Mouse (Mus musculus) heart, adult 11 months (tissue): Measurements from ENCODE around the gene Fam83c.
"Not testable (repeated sequence)": the region's sequence is repeated elsewhere in the genome, so short reads cannot be mapped to it uniquely, and the experiment has no call there.

Experiments
- DNase-seq: peaks from one replicate; pipeline ENCODE4 v3.0.0; 2022

Gene Fam83c

GRCm38 (mm10) chr2:155834732-155835131 is at the start of gene Fam83c:
Fam83c (minus strand) TSS chr2:155834854.
- DNase-seq, result no peak

- DNase-seq, result peak; percentile 75
These were observed 47.4 kb upstream of the Fam83c start for GRCm38 (mm10) chr2:155882087-155882486.

DNA sequence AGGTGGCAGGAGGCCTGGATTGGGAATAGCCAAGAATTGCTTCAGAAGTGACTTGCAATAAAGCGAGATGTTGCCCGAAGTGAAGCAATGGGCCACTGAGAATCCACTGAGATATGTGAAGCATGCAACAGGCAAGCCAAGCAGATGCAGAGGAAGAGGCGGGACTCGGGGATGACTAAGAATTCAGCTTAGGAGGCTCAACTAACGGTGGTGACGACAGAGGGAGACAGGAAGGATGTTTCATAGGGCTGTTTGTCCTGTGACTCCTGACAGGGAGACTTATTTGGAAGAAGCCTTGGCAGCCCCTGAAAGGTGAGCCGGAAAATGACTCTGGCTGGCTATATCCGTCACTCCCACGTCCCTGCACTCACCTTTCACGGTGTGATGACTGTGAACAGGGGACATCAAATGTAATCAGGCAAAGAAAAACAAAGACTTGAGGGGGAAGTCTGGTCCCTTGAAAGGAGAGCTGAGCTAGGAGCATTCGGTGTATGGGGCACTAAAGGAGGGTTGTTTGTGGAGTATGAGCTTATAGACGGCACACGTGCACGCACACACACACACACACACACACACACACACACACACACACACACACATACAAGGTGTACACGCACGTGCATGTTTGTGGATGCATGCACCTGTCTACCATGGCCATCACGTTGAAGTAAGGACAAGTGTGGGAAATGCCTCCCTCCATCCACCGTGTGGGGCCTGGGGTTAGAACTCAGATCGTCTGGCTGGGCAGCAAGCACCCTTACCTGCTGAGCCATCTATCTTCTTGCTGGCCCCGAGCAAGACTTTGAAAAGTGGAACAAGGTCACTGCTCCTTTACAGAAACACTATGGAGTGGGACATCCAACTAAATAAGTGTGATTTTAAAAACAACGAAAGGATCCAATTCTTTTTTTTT is 44.6 kb upstream of the Fam83c start:
- peak; percentile 89 for DNase-seq

- DNase-seq, result no peak
These were observed 39.0 kb upstream of the Fam83c start for GRCm38 (mm10) chr2:155873636-155874035.

- DNase-seq, result no peak
These were observed 38.4 kb upstream of the Fam83c start for GRCm38 (mm10) chr2:155872930-155873507.

DNA sequence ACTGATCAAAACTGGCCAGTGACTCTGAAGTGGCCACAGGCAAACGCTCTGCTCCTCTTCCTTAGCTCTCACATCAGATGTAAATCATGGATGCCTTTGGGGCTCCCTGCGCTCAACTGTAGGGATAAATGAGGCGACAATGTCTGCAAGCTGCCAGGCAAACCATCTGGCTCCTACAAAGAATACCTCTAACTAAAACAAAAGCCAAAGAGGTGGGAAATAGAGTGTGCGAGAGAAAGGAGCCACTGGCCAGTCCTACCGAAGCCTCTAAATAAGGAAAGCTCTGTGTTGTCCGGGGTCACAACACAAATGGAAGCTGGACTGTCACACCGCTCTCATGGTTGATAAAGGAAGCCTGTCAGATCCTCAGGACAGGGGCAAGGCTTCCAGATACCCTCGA is 37.8 kb upstream of the Fam83c start:
- no peak for DNase-seq

- DNase-seq, result no peak
These were observed 35.1 kb upstream of the Fam83c start for GRCm38 (mm10) chr2:155869772-155870171.

- no peak for DNase-seq
These were observed 33.7 kb upstream of the Fam83c start for GRCm38 (mm10) chr2:155868320-155868719.

- DNase-seq, result no peak
These were observed 28.7 kb upstream of the Fam83c start for GRCm38 (mm10) chr2:155863301-155863867.

DNA sequence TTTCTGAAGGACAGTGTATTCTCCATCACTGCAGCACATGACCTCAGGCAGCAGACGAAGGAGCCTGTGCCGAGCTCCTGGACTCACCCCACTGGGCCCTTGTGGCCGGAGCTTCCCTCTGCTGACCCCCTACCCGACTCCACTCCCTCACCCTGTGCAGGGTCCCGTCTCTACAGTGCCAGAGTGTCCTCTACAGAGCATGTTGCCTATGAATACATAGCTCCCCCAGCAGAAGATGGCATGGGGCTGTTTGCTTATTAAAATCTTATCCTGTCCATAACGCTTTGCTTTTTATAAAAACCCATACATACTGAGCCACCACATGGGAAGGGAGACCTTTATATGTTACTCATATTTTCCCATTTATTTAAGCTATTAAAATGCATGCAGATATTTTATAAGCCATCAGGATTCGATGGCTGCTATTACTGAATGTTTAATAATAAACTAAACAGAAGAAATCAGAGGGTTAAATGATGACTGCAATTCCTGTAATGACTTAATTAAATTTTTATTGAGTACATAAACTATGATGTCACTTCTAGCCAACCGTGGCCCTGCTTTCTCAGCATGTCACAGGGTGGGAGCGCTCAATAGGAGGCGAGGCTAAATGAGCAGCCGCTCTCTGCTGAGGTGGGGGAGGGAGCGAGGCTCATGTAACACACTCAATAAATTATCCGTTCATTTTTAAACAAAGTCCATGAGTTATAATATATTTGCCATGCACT is 28.1 kb upstream of the Fam83c start:
- DNase-seq, result no peak

- DNase-seq, result no peak
These were observed 26.9 kb upstream of the Fam83c start for GRCm38 (mm10) chr2:155861581-155861980.

DNA sequence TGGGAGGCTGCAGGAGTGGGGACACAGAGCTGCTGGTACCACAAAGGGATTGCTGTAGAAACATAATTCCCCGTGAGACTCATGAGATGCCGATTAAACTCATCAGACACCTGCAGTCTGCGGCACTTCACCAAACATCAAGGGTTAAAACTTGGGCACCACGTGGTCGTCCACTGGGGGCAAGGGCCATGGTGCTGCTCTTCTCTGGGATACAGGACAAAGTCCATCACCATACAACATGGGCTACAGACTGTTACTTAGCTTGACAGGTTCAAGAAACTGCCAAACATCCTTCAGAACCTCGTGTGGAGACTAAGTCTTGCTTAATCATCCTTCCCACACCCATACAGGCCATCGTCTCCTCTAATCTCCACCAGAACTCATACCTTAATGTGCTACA is 25.4 kb upstream of the Fam83c start:
- no peak for DNase-seq

DNA sequence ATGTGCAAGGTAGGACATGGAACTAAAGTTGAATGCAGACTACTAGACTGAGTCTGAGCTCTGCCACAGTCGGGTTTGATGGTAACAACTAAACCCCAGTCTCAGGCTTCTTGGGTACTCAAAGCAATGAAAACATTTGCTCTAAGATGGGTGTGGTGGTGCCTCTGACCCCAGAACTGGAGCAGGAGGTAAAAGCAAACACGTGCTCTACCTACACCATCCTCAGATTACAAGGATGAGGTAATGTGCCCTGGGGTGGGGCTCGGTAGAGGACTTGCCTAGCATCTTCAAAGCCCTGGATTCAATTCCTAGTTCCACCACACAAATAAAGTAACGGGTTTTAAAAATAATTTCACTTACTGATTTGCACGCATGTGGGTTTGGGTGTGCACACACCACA is 17.9 kb upstream of the Fam83c start:
- DNase-seq, result no peak

DNA sequence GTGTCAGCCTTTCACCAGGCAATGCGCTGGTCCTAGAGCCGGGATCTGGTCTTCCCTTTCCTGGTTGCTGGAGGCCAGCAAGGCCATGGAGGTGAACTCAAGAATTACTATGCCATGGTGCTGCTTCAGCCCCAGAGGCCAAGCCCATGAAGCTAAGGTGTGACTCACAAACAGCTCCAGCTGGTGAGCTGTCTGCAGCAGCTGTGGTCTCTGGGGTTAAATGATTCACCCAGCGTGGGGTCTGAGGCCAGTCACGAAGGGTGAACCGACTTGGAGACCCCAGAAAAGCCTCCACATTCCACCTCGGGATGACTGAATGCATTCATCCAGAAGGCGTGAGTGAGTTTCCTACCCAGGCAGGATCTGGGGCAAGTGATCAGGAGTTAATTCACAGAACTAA is 15.5 kb upstream of the Fam83c start:
- no peak for DNase-seq

DNA sequence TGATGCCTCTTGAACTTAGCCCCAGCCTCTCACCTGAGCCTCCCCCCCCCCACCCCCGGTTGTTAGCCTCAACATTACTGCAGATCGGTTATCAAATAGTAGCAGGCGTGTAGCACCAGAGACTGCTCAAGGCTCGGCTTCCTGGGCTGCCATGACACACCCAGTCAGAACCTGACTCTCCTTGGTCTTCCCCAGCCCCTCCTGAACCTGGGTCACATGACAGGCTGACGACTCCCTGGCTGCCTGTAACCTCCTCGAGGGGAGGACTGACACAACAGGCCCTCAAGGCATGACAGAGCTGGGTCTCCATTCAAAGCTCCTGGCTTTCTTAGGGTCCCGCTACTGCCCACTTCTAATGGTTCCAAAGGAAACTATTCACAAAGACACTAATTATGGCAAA is 14.8 kb upstream of the Fam83c start:
- no peak for DNase-seq

GRCm38 (mm10) chr2:155848291-155848690 is 13.6 kb upstream of the Fam83c start:
- DNase-seq, result peak; percentile 93

DNA sequence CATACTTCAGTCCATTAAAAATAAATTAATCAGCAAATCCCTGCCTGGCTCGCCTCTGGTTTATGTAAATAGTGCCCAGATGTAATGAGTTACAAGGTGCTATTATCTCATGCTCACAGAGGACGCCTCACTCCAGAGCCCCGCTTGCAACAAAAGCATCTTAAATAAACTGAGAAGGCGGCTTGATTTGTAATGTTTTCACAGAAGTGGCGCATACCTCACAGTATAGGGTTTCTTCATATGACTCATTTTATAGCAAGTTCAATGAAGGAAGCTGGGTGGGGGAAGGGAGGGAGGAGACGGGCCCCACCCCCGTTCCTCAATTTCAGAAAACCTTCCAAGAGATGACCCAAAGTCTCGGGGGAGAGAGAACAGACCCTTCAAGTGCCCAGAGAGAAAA is 12.3 kb upstream of the Fam83c start:
- DNase-seq, result no peak

GRCm38 (mm10) chr2:155838961-155839360 is 4.3 kb upstream of the Fam83c start:
- no peak for DNase-seq

DNA sequence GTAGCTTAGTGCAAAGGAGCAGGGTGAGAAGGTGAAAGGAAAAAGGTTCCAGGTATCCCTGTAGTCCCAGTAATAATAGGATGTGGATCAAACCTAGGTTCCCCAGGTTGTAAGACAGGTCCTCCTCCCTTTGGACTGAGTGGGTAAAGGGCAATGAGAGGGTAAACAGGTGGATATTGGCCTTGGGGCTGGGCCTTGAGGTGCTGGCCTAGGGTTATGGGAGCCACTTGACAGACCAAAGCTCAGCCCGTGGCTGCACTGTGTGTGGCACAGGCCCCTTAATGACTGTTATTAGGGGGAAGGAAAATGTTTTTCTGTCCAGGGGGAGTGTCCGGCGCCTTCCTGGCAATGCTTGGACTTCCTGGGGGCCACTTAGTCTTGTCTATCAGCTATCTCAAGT is 3.3 kb upstream of the Fam83c start:
- no peak for DNase-seq

GRCm38 (mm10) chr2:155832087-155832486 is 2.6 kb downstream of the Fam83c start:
- not testable (repeated sequence) for DNase-seq

DNA sequence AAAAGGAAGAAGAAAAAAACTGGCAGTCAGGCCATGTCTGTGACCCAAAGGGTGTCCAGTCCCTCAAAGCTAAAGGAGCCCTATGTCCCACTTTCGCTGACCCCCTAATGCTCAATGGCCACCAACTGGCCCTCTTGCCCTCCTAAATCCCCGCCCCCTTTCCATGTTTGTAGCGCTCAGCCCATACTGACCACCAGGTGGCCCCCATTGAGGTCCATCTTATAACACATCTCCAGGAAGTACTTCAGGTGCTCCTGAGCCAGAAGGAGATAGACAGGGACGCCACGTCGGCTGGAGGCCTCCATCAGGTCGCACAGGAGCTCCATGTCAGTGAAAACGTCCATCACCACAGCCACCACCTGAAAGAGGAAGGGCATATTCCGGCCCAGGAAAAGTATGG is 3.4 kb downstream of the Fam83c start:
- DNase-seq, result no peak

GRCm38 (mm10) chr2:155830841-155831240 is 3.8 kb downstream of the Fam83c start:
- no peak for DNase-seq

DNA sequence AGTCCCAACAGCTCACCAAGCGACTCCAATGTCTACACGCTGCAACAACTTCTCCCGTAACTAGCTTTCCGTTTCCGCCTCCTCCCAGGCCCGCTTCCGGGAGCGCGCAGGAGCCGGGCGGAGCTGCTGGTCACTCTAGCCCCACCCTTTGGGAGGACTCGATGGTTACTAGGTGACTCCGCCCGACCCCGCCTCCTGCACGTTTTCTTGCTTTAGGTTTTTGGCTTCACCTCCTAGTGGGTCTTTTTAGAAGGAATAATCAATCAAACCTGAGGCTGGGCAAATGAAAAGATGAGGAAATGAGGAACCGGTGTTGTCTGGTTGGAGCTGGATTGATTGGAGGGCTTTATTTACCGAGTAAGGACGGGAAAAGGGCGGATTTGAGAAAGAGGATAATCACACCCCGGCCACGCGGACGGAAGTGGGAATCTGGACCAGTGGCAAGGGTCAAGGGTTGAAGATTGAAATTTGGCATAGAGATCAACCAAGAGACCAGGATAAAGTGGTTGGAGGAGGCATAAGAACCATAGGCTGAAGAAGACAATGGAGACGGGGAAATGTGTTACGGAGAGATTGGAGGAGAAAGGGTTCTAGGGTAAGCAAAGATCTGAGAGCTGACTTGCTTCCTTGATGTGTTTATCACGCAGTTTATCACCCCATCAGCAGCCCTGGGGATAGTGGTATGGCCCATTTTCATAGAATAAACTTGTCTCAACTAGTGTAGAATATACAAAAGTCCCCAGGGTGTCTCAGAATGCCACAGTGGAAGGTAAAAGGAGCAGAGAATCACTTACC is 7.8 kb downstream of the Fam83c start, which contains the start of gene Eif6:
Gene Eif6, minus strand, starts transcription at position 296 of the 795 bp plus-strand sequence.
- peak; percentile 99 for DNase-seq
